ENCODE assay signal across 15 mouse cellular contexts in the genomic region with DNA sequence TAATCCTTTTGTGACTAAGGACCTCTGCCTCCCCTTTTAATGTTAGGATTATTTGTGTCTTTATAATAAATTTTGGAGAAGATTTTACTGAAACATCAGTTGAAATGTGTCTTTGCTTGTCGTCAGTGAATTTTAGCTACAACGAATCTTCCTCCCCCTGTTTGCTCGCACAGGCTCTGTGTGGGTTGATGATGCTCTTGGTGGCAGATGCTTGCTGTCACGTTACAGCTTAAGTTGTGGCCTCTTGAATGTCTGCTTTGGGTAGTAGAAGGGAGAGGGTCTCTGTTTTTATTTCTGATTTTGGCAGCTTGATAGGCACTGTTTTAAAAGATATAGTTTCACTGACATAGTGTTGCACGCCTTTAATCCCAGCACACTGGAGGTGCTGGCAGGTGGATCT. TPM values are rescaled to one million over a fixed set of nuclear protein-coding genes. Genes with fewer than 3 reads are reported as not detected.
"Had no signal": no experiment of that assay in that cellular context is flagged by ENCODE, and none has a peak within 500 bp of the region (broad histone marks: within the 10 kb centered on the region; RNA-seq: fewer than 3 reads in every experiment).

No protein-coding gene starts in this region.

- H3K27ac ChIP-seq: left cerebral cortex, adult 2 months; limb, embryonic 10.5 days; liver, embryonic 15.5 days; lung, embryonic 15.5 days; macrophage; midbrain, embryonic 12.5 days; neural tube, embryonic 15.5 days had no signal

- ATAC-seq: intestine, embryonic 16.5 days had no signal

- H3K4me2 ChIP-seq: lung, embryonic 15.5 days; midbrain, embryonic 12.5 days; neural tube, embryonic 15.5 days had no signal

- H3K9ac ChIP-seq: liver, embryonic 15.5 days; lung, embryonic 15.5 days; midbrain, embryonic 12.5 days; neural tube, embryonic 15.5 days had no signal

- H3K4me3 ChIP-seq: left cerebral cortex, adult 2 months; limb, embryonic 10.5 days; liver, embryonic 15.5 days; lung, embryonic 15.5 days; megakaryocyte, embryonic 14.5 days; midbrain, embryonic 12.5 days; myocyte; neural tube, embryonic 15.5 days had no signal

- H3K36me3 ChIP-seq: limb, embryonic 10.5 days; liver, embryonic 15.5 days; lung, embryonic 15.5 days; midbrain, embryonic 12.5 days; neural tube, embryonic 15.5 days had no signal

- DNase-seq: kidney, adult 8-10 months; lung, postnatal 14 days; right cerebral cortex, adult 18-20 months; right cerebral cortex, postnatal 25 days; thymus, postnatal 4 days had no signal

- H3K9me3 ChIP-seq: limb, embryonic 10.5 days; liver, embryonic 15.5 days; lung, embryonic 15.5 days; midbrain, embryonic 12.5 days; neural tube, embryonic 15.5 days had no signal

RNA-seq across cellular contexts. Expression of a gene that starts 4.2 kb away (rescaled TPM):
- polyA plus RNA-seq: macrophage had no signal
